Mouse (Mus musculus) embryo, embryonic 11 days (tissue): Measurements from ENCODE around the gene Ptprn2.

Source experiments
- DNase-seq: peaks from one replicate; pipeline ENCODE4 v3.0.0-alpha.2; 2015

The Ptprn2 gene

DNA sequence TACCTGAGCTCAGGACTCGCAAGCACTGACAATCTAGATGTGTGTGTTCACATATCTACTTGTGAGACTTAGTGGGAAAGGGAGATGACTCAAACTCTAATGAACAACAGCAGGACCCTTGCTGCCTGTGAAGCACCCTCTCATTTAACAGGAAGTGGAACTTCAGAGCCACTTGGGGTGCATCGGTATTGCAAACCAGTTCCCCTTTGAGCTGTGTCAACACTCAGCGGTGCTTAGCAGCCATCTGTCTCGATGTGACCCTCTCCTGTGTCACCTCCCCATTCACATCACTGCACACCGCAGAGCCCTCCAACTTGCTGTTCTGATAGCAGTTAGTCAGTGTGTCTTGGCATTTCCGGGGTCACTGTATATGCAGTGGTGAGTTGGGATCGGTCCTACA lies 592.1 kb downstream of the Ptprn2 start:
- DNase-seq: no peak

DNA sequence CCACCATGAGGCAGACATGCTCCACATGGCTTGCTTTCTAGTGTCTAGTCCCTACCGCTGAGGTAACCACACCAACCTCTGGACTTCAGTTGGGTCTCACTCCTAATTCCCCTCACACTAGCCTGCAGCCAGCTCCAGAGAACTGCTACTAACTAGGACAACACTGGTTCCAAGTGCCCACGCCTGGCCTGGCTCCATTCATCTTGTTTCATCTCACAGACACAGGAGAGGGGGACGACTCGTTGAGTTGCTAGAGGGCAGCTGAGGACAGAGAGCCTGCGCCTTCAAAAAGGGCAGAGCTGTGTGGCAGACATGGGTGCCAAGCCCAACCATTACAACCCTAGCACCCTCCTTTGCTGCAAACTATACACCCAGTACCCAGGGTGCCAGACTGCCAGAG lies 593.4 kb downstream of the Ptprn2 start:
- DNase-seq: no peak

DNA sequence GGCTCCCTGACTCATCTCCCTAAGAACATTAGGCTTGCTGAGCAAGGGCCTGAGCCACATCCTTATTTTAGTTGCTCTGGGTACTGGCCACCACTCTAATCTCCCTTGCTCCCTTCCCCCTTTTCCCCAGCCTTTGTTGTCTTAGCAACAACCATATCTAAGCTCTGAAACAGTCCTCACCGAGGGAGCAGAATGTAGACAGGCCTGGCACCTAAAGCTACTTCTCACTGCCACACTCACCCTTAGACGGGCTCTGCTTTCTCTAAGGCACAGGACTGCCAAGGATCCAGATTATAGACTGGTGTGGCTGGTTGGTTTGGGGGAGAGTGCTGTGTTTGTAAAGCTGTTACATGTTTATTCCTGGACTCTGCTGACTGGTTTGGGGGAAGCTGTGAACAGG lies 594.2 kb downstream of the Ptprn2 start:
- DNase-seq: no peak

- DNase-seq: peak; percentile 19
These were observed 598.6 kb downstream of the Ptprn2 start for GRCm38 (mm10) chr12:117083856-117084701.

DNA sequence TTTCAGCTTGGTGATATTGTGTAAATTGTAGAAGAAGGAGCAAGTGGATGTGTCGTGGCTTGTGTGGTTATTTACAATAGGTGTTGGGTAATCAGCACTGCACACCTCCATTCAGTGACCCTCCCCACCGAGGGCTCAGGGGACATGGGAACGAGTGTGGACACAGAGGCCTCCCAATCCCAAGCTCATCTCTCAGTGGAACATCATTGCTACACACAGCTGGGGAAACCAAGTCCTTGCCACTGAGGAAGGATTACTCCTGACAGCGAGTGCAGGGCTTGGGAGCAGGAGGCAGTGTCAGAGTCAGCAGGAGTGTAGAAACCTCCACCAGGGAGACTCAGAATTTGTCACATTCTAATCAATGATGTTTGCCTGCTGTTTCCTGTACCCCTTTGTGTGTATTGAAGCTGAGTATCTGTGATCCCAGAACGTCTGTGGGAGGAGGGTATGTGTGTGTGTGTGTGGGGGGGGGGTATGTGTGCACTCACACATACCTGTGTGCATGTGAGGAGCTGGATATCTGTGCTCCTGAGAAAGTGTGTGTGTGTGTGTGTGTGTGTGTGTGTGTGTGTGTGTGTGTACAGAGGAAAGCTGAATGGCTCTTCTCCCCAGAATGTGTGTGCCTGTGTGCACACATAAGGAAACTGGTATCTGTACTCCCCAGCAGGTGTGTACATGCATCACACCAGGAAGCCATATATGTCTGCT lies 599.3 kb downstream of the Ptprn2 start:
- DNase-seq: no peak

GRCm38 (mm10) chr12:117085661-117086335 lies 600.3 kb downstream of the Ptprn2 start:
- no peak for DNase-seq

DNA sequence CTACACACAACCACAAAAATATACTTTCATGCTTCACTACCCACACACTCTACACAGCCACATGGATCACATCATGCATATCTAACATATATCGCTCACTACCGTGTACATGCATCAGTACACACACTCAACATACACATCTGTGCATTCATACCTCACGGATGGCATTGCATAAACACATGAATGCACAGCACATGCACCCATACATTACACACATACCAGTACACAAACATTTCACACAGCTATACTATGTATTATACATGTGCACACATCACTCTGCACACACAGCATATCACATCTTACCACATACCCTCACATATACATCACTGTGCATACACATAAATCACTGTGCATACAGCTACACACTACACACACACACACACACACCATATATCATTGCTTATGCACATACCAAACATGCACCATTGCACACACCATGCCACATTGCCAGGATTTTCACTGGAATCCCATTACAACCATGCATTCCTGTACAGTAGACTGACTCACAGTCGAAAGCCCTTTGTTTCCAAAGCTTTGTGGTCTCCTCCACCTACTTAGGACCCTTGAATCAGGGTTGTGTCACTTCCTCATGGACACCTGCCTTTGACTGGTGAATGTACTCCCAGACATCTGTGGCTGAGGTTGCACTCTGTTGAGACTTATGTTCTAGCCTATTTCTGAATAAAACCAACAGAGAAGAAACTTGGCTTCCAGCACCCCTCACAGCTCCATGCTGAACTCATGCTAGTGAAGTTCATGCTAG lies 607.0 kb downstream of the Ptprn2 start:
- no peak for DNase-seq

DNA sequence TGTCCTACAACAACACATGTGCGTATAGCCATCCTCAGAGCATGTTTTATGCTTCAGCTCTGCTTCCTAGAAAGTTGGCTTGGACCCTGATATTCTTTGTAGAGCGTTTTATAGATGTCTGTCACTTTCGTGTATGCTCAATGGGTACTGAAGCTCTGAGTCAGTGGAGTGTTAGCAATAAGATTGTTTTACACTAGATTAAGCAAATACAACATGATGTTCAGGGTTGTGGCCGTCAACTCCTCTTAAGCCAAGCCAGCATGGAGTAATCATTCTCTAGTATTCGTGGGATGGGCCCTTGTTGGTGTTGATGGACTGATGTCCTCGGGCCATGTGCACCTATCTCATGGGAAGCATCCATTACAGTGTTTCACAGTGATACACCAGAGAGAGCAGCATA lies 610.4 kb downstream of the Ptprn2 start:
- no peak for DNase-seq

- no peak for DNase-seq
These were observed 612.8 kb downstream of the Ptprn2 start for GRCm38 (mm10) chr12:117098295-117098694.

DNA sequence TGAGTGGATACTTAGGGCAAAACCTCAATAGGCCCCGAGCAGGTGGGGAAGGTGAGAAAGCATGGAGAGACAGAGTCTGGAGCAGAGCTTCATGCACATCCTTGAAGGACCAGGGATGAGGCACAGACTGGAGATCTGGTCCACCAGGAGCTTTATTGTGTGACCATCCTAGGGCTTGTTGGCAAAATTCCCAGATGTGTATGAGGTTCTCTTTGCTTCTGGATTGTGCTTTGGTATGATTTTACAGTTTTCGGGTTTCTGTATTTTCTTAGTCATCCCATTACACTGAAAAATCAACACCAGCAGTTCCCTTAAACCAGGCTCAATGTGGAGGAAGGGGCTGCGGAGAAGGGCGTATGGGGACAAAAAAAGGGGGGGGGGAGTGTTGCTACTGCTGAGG lies 621.2 kb downstream of the Ptprn2 start:
- DNase-seq: no peak

DNA sequence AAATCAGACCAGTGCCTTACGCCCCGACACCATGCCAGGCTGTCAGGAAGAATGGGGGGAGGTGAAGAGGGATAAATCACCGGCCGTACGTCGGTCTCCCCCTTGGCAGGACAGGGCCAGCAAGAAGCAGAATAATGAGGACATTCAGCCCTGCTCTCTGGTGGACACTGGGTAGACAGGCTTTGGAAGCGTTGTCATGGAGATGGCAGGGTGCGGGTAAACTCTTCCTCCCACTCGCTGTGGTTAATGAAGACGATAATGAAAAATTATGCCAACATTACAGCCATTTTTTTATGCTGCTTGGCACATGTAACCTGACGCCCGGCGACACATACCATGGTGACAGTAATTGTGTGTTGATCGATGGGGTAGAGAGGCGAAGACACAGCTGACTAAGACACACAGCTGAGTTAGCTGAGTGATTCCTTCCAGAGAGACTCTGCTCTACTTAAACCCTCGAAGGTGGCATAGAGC lies 621.7 kb downstream of the Ptprn2 start:
- DNase-seq: peak; percentile 76

DNA sequence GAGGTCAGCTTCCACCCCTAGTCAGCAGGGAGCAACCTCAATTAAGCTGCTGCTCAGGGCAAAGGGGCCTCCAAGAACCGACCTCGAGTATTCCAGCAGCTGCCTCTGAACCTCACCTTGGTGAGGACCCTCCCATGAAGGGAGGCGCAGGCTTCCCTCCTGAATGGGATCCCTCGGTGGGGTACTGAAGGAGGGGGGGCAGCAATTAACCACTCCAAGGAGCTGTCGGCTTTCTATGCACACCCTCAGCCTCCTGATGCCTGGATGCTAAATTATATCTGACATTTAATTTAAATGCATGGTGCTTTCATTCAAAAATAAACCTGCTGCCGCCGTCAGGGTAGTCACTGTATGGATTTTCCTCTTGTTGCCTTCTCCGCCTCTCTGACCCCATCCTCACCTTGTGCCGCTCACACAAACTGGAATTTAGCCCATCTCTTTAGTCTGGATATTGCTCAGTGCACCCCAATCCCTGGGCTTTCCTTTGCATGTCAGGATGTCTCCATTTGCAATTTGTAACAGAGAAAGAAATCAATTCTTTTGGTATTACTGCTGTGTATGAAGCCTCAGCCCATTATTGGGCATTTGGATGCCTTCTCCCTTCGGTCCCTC lies 629.8 kb downstream of the Ptprn2 start:
- DNase-seq: no peak

DNA sequence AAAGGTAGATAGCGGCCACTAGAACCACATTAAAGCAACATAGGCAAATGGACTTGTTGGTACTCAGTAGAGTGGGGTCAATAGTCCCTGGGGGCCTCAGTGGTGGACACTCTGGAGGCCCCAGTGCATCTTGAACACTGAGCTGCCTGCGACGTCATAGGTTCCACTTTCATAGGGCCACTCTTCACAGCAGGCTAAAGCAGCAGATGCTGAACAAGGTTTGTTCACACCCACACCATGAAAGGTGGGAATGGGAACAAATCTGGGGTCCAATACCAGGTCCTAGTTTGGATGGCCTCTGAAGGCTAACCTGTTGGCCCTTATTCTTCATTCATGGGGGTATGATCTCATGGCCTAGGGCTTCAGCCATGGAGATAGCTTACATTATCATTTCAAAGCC lies 641.6 kb downstream of the Ptprn2 start:
- no peak for DNase-seq

- no peak for DNase-seq
These were observed 642.0 kb downstream of the Ptprn2 start for GRCm38 (mm10) chr12:117127485-117127884.

DNA sequence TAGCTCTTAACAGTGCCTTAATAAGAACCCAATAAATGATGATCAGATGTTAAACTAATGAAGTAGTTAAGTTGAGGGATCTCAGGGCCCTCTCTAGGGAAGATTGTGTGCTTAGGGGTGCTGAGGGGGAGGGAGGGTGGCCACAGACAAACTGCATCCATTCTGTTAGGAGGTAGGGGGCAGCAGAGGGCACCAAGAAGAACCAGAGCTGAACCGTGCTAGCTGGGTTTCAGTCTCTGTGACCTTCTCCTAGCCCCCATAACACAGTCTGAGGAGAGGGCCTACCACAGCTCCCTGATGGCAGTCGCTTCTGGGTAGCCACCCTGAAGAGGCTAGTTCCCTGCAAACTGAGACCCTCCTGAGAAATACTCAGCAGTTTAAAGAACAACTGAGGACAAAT lies 646.6 kb downstream of the Ptprn2 start:
- DNase-seq: peak; percentile 60

GRCm38 (mm10) chr12:117135205-117135604 lies 649.7 kb downstream of the Ptprn2 start:
- DNase-seq: no peak

DNA sequence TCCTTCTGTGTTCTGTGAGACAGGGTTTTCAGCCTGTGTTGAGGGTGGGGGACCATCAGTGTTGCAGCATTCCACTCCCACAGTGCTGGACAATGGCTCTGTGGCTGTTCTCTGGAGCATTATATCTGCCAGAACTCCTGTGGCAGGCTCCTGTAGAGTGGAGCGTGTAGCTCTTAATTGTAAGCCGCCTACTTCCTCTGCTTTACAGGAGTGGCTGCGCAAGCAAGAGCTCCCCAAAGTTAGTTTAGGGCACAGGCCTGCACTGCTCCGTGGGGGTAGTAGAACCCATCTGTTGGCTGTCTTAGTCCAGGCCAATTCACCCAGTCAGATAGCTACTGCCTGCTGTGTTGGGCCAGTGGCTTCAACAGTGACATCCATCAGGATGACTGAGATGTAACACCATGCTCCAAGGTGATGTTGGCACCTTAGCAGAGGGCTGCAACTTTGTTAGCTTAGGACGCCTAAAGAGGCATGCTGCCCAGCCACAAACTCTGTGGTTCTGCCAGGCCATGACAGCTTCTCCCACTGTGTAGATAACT lies 651.0 kb downstream of the Ptprn2 start:
- no peak for DNase-seq

GRCm38 (mm10) chr12:117140901-117141300 lies 655.4 kb downstream of the Ptprn2 start:
- no peak for DNase-seq

DNA sequence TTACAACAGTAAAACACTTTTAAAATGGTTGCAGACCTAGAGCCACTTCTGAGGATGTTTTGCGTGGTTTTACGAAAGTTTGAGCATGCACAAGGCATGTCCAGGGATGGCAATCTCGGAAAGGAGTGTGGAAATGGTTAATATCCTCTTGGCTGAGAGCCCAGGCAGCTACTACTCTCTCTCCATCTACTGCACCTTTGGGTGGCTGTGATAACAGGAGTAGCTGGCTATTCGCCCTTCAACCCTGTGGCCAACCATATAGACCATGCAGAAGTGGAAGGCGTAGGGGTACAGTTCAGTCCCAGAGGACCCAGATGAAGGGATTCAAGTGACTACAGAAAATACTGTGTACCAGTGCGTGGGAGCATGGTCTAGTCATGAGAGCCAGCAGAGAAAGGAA lies 655.9 kb downstream of the Ptprn2 start:
- no peak for DNase-seq

- peak; percentile 8 for DNase-seq
These were observed 663.7 kb downstream of the Ptprn2 start for GRCm38 (mm10) chr12:117149176-117149575.

DNA sequence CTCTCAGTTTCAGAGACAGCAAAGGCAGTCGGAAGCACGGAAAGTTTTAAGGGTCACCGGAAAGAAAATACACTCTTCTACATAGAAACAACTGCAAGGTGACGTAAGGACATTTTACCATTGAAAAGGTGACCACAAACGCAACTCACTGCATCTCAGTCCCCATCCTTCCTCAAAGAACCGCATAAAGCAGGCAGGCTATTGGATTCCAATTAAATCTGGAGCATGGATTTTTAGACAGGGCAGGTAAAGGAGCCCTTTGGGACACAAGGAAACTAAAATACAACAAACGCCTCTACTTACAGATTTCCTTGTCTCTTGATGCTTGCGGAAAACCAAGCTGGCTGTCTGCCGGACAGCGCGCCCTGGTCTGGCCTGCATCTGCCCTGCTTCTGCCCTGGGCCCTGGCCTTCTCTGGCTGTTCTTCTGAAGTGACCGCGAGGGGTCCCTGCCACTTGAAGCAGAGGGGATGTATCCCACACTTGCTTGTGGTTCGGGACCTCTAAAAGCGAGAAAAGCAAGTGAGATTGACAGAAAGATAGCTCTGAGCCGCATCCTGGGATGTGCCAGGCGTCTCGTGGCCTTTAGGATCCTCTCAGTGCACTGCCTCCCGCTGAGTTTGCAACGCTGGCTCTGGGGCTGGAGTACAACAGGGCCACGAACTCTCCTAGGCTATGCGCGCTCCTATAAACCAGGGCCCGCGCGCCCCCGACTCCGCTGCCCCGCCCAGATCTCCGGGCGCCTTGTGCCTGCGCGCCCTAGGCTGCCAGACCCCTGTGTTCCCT lies 665.3 kb downstream of the Ptprn2 start:
- peak; percentile 83 for DNase-seq
